Mouse (Mus musculus) brain, embryonic 14.5 days (tissue): ENCODE data around the gene Pheta1. TPM values are rescaled to one million over a fixed set of nuclear protein-coding genes. Genes with fewer than 3 reads are reported as not detected.

Source experiments
- DNase-seq: peaks from one replicate; pipeline ENCODE4 v3.0.0-alpha.2; 2011; ENCODE audit warnings: low read depth
- CTCF ChIP-seq: fragments of 200-500 bp; IDR thresholded peaks from 2 replicates; pipeline ENCODE4 v1.5.1; 2012; ENCODE audit warnings: inconsistent platforms, mild to moderate bottlenecking, moderate library complexity, borderline replicate concordance; ENCODE audit not compliant: insufficient read depth, insufficient read length; ENCODE audit errors: extremely low read depth
- POLR2A ChIP-seq: fragments of 200-500 bp; IDR thresholded peaks from 2 replicates; pipeline ENCODE4 v1.6.1; 2012; ENCODE audit warnings: mild to moderate bottlenecking, inconsistent platforms, borderline replicate concordance; ENCODE audit not compliant: poor library complexity, insufficient read depth, insufficient read length, severe bottlenecking; ENCODE audit errors: extremely low read depth
- polyA plus RNA-seq: library from polyadenylated mRNA; depleted of rRNA; stranded (reverse); fragments of >200 nt; gene quantifications from 2 replicates; pipeline ENCODE4 v1.2.3, GENCODE M21; 2012

Gene Pheta1
- polyA plus RNA-seq, 1 experiment = 45.0 TPM

- TF ChIP-seq POLR2A = no peak
- no peak for TF ChIP-seq CTCF
Observed at GRCm38 (mm10) chr5:121853368-121854051, 4.7 kb downstream of the Pheta1 start.

DNA sequence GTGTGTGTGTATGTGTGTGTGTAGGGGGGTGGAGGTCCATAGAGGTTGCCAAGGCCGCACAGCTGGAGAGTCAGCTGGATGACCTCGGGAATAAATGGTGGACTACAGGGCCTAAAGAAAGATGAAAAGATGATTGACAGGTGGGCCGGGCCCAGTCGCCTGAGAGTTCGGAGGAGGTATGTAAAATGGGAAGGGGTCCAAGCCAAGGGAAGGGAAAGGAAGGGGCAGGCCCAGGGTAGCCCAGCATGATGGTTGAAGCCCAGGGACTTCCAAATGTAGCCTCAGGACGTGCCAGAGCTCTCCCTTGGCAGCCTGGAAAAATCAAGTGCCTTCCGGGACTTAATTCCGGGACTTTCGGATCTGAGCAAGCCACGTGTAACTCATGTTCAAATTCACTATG, 6.0 kb downstream of the Pheta1 start:
- TF ChIP-seq CTCF (no peak), POLR2A (no peak)
- DNase-seq = peak; percentile 58

More at GRCm38 (mm10) chr5:121853368-121854051, 4.7 kb downstream of the Pheta1 start:
- no peak for DNase-seq

DNA sequence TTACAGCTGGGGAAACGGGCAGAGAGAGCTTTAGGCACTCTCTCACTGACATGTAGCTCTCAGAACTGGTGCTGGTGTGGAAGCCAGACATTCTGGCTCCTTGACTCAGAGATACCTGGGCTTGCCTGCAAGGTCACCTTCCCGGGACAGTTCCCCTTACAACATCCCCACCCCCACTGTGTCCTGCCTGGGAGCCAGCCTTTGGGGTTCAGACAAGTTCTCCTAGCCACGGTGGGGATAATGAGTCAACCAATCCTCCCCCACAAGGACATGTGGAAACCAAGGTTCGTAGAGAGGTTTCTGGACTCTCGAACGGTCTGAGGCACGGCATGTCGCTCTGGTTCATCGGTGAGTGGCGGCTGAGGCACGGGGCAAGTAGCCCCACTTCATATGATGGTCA, 8.0 kb downstream of the Pheta1 start:
- TF ChIP-seq POLR2A (no peak), CTCF (no peak)

GRCm38 (mm10) chr5:121858427-121858826, 9.6 kb downstream of the Pheta1 start:
- DNase-seq = no peak
- TF ChIP-seq CTCF = no peak
- TF ChIP-seq POLR2A = no peak

More for the DNA sequence above, 8.0 kb downstream of the Pheta1 start:
- DNase-seq = no peak

DNA sequence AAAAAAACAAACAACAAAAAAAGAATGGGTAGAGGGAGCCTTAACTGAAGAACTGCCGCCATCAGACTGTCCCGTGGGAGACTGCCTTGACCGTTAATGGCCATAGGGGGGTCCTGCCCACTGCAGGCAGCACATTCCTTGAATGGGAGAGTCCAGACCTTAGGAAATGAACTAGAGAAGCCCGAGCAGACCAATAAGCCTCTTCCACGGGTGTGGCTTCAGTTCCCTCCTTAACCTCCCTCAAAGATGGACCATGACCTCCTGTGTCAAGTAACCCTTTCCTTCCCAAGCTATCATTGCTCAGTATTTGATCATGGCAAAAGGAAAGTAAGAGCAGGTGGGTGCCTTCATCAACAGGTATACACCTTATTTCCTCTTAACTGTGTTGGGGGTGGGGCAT, 13.2 kb downstream of the Pheta1 start:
- TF ChIP-seq CTCF (no peak), POLR2A (no peak)
- no peak for DNase-seq

DNA sequence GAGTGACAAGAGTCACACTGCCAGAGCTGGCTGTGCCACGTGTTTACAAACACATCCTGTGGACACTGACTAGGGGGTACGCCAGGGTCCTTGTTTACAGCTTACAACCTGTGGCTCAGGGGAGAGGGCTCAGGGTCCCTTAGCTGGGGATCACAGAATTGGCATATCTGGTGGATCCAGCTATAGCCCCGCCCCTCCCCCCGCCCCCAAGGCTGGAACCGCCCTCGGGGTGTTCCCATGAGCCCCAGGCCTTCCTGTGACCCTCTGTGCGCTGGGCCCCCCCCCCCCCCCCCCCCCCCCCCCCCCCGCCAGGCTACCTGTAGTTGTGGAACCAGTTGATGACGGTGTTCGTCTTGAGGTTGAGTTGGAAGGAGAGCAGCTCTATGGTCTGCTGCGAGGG, 15.5 kb downstream of the Pheta1 start:
- TF ChIP-seq POLR2A (no peak), CTCF (no peak)

GRCm38 (mm10) chr5:121867963-121868362, 19.2 kb downstream of the Pheta1 start:
- no peak for TF ChIP-seq CTCF
- no peak for TF ChIP-seq POLR2A
- DNase-seq = no peak

More for the DNA sequence above, 15.5 kb downstream of the Pheta1 start:
- no peak for DNase-seq

DNA sequence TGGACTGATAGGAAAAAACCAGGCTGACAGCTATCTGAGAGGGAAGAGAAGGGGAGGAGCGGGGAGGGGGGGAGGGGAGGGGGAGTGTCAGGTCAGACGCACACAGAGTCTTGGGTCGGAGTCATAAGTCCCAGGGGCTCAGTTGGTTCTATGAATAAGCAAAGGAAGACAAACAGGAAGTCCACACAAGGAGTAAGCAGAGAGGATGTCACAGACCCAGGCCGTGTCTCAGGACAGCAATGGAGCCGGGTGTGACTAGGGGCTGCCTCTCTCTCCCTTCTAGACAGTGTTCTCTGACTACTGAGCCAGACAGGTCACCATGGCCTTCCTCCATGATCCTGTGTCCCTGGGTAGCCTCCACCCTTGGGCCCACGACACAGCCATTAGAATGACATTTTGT, 22.0 kb downstream of the Pheta1 start:
- TF ChIP-seq CTCF = no peak
- TF ChIP-seq POLR2A = no peak
- DNase-seq = no peak

DNA sequence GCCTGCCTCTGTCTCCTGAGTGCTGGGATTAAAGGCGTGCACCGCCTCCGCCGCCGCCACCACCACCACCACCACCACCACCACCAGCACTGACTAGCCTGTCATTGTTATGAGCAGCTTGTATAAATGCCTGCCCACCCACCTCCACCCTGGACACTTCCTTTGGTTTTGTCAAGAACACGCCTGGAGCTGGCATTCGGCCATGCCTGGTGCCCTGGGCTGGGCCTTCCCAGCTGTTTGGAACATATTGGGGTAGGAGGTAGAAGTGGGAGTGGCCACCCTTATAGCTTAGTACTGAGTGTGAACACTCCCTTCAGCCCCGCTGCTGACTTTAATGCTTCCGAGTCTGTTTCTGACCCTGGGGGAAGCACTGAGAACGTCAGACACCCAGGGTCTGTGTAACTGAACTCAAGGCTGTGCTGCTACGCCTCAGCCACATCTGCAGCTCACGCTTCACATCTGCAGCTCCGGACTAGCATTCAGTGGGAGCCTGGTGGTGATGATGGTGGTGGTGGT, 22.8 kb downstream of the Pheta1 start:
- TF ChIP-seq CTCF (no peak), POLR2A (no peak)
- DNase-seq = no peak

GRCm38 (mm10) chr5:121872158-121872557, 23.4 kb downstream of the Pheta1 start:
- peak; percentile 90 for DNase-seq

DNA sequence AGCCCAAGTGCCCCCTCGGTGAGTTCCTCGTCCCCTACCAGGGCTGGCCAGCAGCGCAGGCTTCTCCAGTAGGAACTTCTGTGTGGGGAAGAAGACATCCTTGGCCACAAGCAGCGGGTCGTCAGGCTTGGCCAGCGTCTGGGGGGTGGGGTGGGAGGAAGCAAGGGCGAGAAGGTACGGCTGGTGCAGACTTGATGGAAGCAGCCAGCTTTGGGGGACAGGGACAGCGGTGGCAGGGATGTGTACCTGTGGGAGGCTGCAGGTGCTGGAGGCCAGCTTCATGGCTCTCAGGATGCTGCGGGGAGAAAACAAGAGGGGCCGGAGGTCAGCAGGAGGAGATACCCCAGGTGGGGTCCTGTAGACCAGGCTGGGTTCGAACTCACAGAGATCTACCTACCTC, 26.3 kb downstream of the Pheta1 start:
- no peak for TF ChIP-seq CTCF

More at GRCm38 (mm10) chr5:121872158-121872557, 23.4 kb downstream of the Pheta1 start:
- TF ChIP-seq CTCF (peak; percentile 97), POLR2A (no peak)

GRCm38 (mm10) chr5:121876901-121877300, 28.1 kb downstream of the Pheta1 start:
- TF ChIP-seq CTCF (no peak), POLR2A (no peak)
- DNase-seq = no peak

More for the DNA sequence above, 26.3 kb downstream of the Pheta1 start:
- DNase-seq = no peak
